Mouse (Mus musculus): Measurements from ENCODE around the gene Prickle4.

Gene Prickle4

GRCm38 (mm10) chr17:47694503-47695336 lies at the start of gene Prickle4:
Gene Prickle4, minus strand, starts transcription at chr17:47694736.
- DNase-seq (ENCODE audit: low spot score) = peak; percentile 98

- DNase-seq (ENCODE audit: low spot score) = no peak
These were observed 49.5 kb upstream of the Prickle4 start for GRCm38 (mm10) chr17:47744086-47744485.

GRCm38 (mm10) chr17:47742991-47743734 lies 48.6 kb upstream of the Prickle4 start:
- no peak for DNase-seq (ENCODE audit: low spot score)

GRCm38 (mm10) chr17:47740186-47740585 lies 45.6 kb upstream of the Prickle4 start:
- DNase-seq (ENCODE audit: low spot score) = no peak

- DNase-seq (ENCODE audit: low spot score) = no peak
These were observed 44.6 kb upstream of the Prickle4 start for GRCm38 (mm10) chr17:47738879-47739798.

DNA sequence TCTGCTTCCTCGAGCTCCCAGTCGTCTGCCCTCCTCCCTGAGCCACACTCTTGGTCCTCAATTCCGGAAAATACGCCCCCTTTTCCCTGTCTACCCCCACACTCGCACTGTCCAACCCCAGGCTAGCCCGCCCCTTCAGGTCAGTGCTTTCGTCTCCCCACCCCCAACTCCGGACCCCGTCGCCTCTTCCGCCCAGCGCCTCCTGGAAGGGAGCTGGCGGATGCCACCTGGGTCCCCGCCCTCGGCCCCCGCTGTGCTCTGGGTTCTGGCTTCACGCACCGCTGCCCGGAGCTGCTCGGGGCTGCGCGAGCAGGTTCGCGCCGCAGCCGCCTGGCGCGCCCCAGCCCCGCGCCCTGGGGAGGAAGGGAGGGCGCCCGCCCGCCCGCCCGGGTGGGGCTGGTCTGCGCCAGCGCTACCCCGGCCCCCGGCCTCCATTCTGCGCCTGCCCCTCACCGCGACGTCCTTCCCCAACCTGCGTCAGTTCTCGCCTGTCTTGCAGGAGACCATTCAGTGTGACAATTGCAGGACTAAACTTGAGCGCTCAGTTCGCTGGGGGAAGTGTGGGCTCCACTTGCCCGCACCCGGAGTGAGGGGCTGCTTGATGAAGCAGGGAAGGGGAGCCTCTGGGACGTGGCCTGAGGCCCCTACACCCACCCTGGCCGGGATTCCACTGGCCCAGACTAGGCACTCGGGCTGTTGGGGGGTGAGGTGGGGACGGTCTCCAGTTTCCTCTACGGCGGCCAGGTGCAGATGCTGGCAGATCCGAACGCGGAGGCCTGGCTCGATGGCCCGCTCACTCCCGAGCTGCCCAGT lies 43.7 kb upstream of the Prickle4 start:
- no peak for DNase-seq (ENCODE audit: low spot score)

GRCm38 (mm10) chr17:47737271-47738065 lies 42.9 kb upstream of the Prickle4 start:
- peak; percentile 90 for DNase-seq (ENCODE audit: low spot score)

- peak; percentile 97 for DNase-seq (ENCODE audit: low spot score)
These were observed 42.3 kb upstream of the Prickle4 start, which contains the start of gene Tfeb for GRCm38 (mm10) chr17:47736856-47737255. Gene Tfeb, plus strand, starts transcription at chr17:47737030.

DNA sequence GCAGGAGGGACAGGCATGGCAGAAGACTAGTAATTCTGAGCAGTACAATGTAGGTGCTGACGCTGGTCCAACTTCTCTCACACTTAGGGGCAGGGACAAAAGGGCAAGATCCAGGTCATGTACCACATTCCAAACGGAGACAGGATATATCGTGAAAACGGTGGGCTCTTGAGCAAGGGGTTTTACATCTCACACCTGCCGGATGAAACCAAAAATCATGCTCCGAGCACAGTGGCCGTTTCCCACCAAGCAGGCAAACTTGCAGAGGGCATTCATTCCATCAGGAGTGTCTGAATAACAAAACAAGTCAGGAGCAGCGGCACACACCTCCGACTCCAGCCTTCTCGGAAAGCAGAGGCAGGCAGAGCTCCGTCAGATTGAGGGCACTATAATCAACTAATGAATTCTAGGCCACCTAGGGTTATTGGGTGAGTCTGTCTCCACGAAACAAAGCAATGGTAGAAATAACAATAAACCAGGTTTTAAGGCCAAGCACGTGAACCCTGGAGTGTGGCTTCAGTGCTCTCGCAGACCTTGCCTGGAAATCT lies 41.1 kb upstream of the Prickle4 start:
- DNase-seq (ENCODE audit: low spot score) = no peak

DNA sequence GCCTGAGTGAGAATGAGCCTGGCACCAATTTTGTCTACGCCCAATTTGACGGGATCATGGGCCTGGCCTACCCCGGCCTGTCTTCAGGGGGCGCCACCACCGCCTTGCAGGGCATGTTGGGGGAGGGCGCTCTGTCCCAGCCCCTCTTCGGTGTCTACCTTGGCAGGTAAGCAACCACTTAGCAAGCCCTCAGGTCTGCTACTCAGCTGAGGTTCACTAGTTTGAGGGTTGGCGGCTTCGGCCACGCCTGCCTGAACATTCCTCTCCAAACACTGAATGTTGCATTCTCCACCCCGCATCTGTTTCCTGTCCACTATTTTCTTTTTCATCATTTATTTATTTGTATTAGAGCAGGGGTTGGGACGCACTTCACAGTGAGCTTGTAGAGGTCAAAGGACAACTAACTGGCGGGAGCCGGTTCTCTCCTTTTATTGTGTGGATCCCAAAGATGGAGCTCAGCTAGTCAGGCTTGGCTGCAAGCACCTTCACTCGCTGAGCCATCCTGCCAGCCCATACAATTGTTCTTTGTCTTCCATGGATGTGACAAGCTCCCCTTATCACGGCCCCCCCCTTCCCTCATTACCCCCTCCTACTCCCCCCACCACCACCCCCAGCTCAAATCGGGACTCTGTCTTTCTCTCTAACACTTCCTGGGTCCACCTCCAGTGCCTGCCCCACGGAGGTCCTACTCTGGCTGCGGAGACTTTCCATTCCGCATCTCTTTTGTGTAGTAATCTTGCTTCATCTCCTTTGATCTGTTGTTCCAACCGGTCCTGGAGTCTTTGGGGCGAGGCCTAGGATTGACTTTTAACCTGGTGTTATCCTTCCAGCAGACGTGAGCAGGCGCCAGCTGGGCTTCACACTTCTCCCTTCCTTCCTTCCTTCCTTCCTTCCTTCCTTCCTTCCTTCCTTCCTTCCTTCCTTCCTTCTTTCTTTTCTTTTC lies 36.4 kb upstream of the Prickle4 start:
- no peak for DNase-seq (ENCODE audit: low spot score)

GRCm38 (mm10) chr17:47726566-47726965 lies 32.0 kb upstream of the Prickle4 start, which contains the start of gene Pgc:
Gene Pgc, plus strand, starts transcription at chr17:47726842.
- DNase-seq (ENCODE audit: low spot score) = no peak

DNA sequence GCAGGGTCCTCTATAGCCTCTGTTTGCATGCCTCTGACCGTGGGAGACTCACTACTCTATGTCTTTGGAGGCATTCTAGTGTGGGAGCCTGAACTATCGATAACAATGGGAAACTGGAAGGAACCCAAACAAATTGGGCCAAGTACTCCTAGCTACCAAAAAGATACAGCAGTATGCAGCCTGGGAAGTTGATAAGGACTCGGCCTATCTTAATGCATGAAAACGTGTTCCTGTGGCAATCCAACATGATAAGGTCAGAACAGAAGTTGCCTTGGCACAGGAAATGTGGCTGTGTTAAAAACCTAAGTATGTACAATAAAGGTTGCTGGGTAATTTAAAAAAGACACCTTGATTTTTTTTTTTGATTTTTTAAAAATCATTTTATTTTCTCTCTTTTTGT lies 26.6 kb upstream of the Prickle4 start:
- no peak for DNase-seq (ENCODE audit: low spot score)

- DNase-seq (ENCODE audit: low spot score) = no peak
These were observed 20.5 kb upstream of the Prickle4 start for GRCm38 (mm10) chr17:47715037-47715436.

DNA sequence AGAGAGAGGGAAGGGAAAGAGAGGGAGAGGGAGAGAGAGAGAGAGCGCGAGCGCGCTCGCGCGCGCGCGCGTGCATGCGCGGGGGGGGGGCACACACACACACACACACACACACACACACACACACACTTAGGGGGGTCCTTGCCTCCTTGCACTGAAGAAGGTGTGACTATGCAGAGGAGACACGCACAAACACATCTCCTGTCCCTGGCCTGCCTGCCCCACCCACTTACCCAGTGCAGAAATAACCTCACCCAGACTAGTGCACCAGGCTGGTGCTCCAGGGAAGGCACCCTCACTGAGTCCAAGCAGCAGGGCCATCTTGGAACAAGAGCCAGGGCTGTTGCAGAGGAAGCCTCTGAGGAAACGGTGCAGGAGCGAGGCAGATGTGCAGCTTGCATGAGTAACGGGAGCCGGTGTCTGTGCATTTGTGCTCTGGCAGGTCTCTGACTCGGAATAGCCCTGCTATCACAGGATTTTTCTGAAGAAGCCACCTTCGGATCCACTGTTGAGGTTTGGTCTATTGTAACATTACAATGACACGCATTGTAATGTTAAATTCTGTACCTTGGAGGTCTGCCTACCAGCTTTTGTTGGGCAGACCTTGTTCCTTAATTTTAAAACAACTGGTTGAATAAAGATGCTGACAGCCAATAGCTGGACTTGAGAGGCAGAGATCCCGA lies 18.5 kb upstream of the Prickle4 start:
- DNase-seq (ENCODE audit: low spot score) = no peak

GRCm38 (mm10) chr17:47711883-47712282 lies 17.3 kb upstream of the Prickle4 start:
- no peak for DNase-seq (ENCODE audit: low spot score)

GRCm38 (mm10) chr17:47710036-47710435 lies 15.5 kb upstream of the Prickle4 start:
- no peak for DNase-seq (ENCODE audit: low spot score)

- DNase-seq (ENCODE audit: low spot score) = no peak
These were observed 14.4 kb upstream of the Prickle4 start for GRCm38 (mm10) chr17:47708972-47709371.

DNA sequence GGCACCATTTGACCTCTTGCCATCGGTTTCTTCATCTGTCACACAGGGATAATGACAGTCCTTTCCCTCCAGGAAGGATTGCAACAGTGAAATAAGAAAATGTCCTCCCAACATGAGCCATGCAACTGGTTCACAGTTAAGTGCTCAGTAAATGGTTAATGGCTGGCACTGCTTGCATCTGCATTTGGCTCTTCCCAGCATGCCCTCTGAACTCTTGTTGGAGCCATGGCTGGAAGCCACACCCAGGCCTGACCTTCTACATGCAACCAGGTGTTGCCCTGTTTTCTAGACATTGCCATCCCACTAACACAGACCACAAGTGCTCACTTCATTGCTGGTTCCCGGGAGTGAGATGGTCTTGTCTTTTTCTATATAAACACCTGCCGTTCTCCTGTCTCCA lies 13.4 kb upstream of the Prickle4 start:
- DNase-seq (ENCODE audit: low spot score) = no peak
